In the genomic region with DNA sequence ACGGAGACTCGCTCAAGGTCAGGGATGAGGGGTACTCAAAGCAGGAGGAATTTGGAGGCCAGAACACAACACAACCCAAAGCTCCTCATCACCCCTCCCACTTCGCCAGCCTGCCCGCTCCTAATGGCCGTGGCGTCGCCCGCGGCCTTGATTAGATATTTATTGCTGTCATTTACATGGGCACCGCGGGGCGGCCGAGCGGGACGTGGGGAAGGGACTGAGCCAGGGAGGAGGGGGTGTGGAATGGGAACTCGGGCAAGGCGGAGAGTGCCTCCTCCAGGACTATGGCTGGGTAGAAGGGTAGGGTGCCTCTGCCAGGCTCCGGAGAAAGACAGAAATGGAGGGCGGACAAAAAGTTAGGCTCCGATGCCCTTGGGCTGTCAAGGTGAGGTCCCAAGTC, we compare ENCODE assay signal across 11 mouse cellular contexts. TPM values are rescaled to one million over a fixed set of nuclear protein-coding genes. Genes with fewer than 3 reads are reported as not detected.
DNase-seq lines count a peak whose midpoint lies in the region; ATAC-seq and TF ChIP-seq lines count a peak whose summit lies in the region.
"Had no signal": no experiment of that assay in that cellular context is flagged by ENCODE, and none has a peak within 500 bp of the region (broad histone marks: within the 10 kb centered on the region; RNA-seq: fewer than 3 reads in every experiment).

No protein-coding gene starts in this region.

- under 1% methylated on average over 20 of the region's 20 CpGs for WGBS in heart, postnatal 0 days
- 3% methylated on average over 20 of the region's 20 CpGs for WGBS in embryonic facial prominence, embryonic 14.5 days
- WGBS in midbrain, embryonic 11.5 days: 2% methylated on average over 20 of the region's 20 CpGs

- H3K4me1 ChIP-seq in heart, postnatal 0 days (ENCODE audit: control insufficient read depth, insufficient read depth): no peaks in the 10 kb centered on the region
- 0 out of 2 replicates have a peak, but pooled peaks cover 3% of the 10 kb centered on the region for H3K4me1 ChIP-seq in embryonic facial prominence, embryonic 14.5 days (ENCODE audit: control insufficient read depth, insufficient read depth, low read length)
- peaks cover 46% of the 10 kb centered on the region for H3K4me1 ChIP-seq in midbrain, embryonic 11.5 days (ENCODE audit: control insufficient read depth, insufficient read depth, low read length)

- no peak overlapping the region for H3K9ac ChIP-seq in heart, postnatal 0 days (replicated peaks; ENCODE audit: low read depth, low read length)
- no peak overlapping the region for H3K9ac ChIP-seq in embryonic facial prominence, embryonic 14.5 days (ENCODE audit: low read depth, low read length)
- peak overlapping the region; percentile 66 for H3K9ac ChIP-seq in midbrain, embryonic 11.5 days (ENCODE audit: low read length)

- peak overlapping the region; percentile 12 for H3K4me3 ChIP-seq in heart, postnatal 0 days (ENCODE audit: low read depth, low read length)
- peak overlapping the region; percentile 17 for H3K4me3 ChIP-seq in embryonic facial prominence, embryonic 14.5 days (ENCODE audit: low read depth, low read length)
- peak overlapping the region; percentile 57 for H3K4me3 ChIP-seq in midbrain, embryonic 11.5 days (ENCODE audit: low read depth, low read length)

- ATAC-seq in heart, postnatal 0 days (ENCODE audit: insufficient read depth, low read depth): no peak; the same call in 1 of the 2 replicates
- no peak for ATAC-seq in embryonic facial prominence, embryonic 14.5 days (ENCODE audit: low read depth)
- no peak for ATAC-seq in midbrain, embryonic 11.5 days (ENCODE audit: low FRiP score)
- ATAC-seq: intestine, embryonic 16.5 days; Patski had no signal

- no peaks in the 10 kb centered on the region for H3K36me3 ChIP-seq in heart, postnatal 0 days (replicated peaks; ENCODE audit: control insufficient read depth, insufficient read depth, low read length)
- no peaks in the 10 kb centered on the region for H3K36me3 ChIP-seq in embryonic facial prominence, embryonic 14.5 days (ENCODE audit: control insufficient read depth, insufficient read depth, low read length)
- H3K36me3 ChIP-seq in midbrain, embryonic 11.5 days (ENCODE audit: control insufficient read depth, insufficient read depth, low read length): no peaks in the 10 kb centered on the region

- H3K9me3 ChIP-seq in heart, postnatal 0 days (replicated peaks; ENCODE audit: control insufficient read depth, low read length): no peaks in the 10 kb centered on the region
- H3K9me3 ChIP-seq in embryonic facial prominence, embryonic 14.5 days (ENCODE audit: control insufficient read depth, low read length): no peaks in the 10 kb centered on the region
- no peaks in the 10 kb centered on the region for H3K9me3 ChIP-seq in midbrain, embryonic 11.5 days (ENCODE audit: control insufficient read depth, low read length)

- no peak for TF ChIP-seq EP300 in heart, postnatal 0 days (IDR thresholded peaks at IDR 0.05; ENCODE audit: low read depth)

- DNase-seq in heart, postnatal 0 days (ENCODE audit: low spot score): no peak
- no peak for DNase-seq in heart, postnatal 10 days
- DNase-seq in adrenal gland, postnatal 36 days: peak; percentile 18 to 24
- no peak for DNase-seq in embryonic facial prominence, embryonic 14.5 days (ENCODE audit: low spot score)
- DNase-seq in midbrain, embryonic 11.5 days (ENCODE audit: low spot score, missing footprints): no peak
- DNase-seq in B cell, adult 2 months: no peak
- DNase-seq in urinary bladder, adult 18-20 months (ENCODE audit: low spot score in 2 of 2): no peak
- no peak for DNase-seq in layer of hippocampus, adult 9-10 months (ENCODE audit: low spot score)

- H3K27ac ChIP-seq in heart, postnatal 0 days (ENCODE audit: low read depth): no peak overlapping the region
- H3K27ac ChIP-seq in embryonic facial prominence, embryonic 14.5 days (replicated peaks; ENCODE audit: low read depth, low read length): no peak overlapping the region
- H3K27ac ChIP-seq in midbrain, embryonic 11.5 days (ENCODE audit: low read depth, low read length): no peak overlapping the region

- peaks cover 100% of the 10 kb centered on the region for H3K27me3 ChIP-seq in heart, postnatal 0 days (ENCODE audit: control insufficient read depth, insufficient read depth, low read length)
- peaks cover 96% of the 10 kb centered on the region for H3K27me3 ChIP-seq in embryonic facial prominence, embryonic 14.5 days (replicated peaks; ENCODE audit: control insufficient read depth, insufficient read depth, low read length)
- H3K27me3 ChIP-seq in midbrain, embryonic 11.5 days (ENCODE audit: control insufficient read depth, insufficient read depth, low read length): peaks cover 48% of the 10 kb centered on the region

- TF ChIP-seq CTCF in heart, postnatal 0 days (IDR thresholded peaks at IDR 0.05; ENCODE audit: low read depth): no peak

- intact Hi-C loops in heart, postnatal 10 days (cut with DNase I): no loop called here

- H3K4me2 ChIP-seq in heart, postnatal 0 days (ENCODE audit: low read depth, low read length): peak overlapping the region; percentile 11; the same call in 1 of the 2 replicates
- peak overlapping the region; percentile 27 for H3K4me2 ChIP-seq in embryonic facial prominence, embryonic 14.5 days (ENCODE audit: low read depth, low read length)
- peak overlapping the region; percentile 64 for H3K4me2 ChIP-seq in midbrain, embryonic 11.5 days

RNA-seq across cellular contexts. Expression of a gene that starts 3.1 kb away (rescaled TPM):
- not detected in 2 replicates for total RNA-seq in heart, postnatal 0 days (2014; rRNA removed; ENCODE audit: low replicate concordance)
- polyA plus RNA-seq in heart, postnatal 0 days (2015; fragmentation: Nextera tagmentation; extraction: Ambion mirVana): not detected in 2 replicates
- total RNA-seq in heart, postnatal 10 days (2021): not detected
- not detected for total RNA-seq in adrenal gland, postnatal 36 days (2021)
- polyA plus RNA-seq in embryonic facial prominence, embryonic 14.5 days (2014; fragmentation: Nextera tagmentation; extraction: Ambion mirVana): 0.26 and 0.58 TPM in 2 replicates
- polyA plus RNA-seq in midbrain, embryonic 11.5 days (2014; fragmentation: Nextera tagmentation; extraction: Ambion mirVana): 15.1 and 15.9 TPM in 2 replicates
- total RNA-seq: left cerebral cortex, postnatal 36 days had no signal
- polyA plus RNA-seq: intestine, embryonic 16.5 days; Patski had no signal

RNA-seq across cellular contexts. Expression of a gene that starts 46.2 kb away (rescaled TPM):
- not detected in 2 replicates for total RNA-seq in heart, postnatal 0 days (2014; rRNA removed; ENCODE audit: low replicate concordance)
- not detected in 2 replicates for polyA plus RNA-seq in heart, postnatal 0 days (2015; fragmentation: Nextera tagmentation; extraction: Ambion mirVana)
- total RNA-seq in heart, postnatal 10 days (2021): not detected
- not detected for total RNA-seq in adrenal gland, postnatal 36 days (2021)
- polyA plus RNA-seq in embryonic facial prominence, embryonic 14.5 days (2014; fragmentation: Nextera tagmentation; extraction: Ambion mirVana): 0.10 and 0.29 TPM in 2 replicates
- 0.33 TPM in 1 of 2 replicates, not detected in the other for polyA plus RNA-seq in midbrain, embryonic 11.5 days (2014; fragmentation: Nextera tagmentation; extraction: Ambion mirVana)
- polyA plus RNA-seq: intestine, embryonic 16.5 days; Patski had no signal

RNA-seq across cellular contexts. Expression of a gene that starts 52.4 kb away (rescaled TPM):
- not detected in 2 replicates for total RNA-seq in heart, postnatal 0 days (2014; rRNA removed; ENCODE audit: low replicate concordance)
- not detected in 2 replicates for polyA plus RNA-seq in heart, postnatal 0 days (2015; fragmentation: Nextera tagmentation; extraction: Ambion mirVana)
- not detected for total RNA-seq in heart, postnatal 10 days (2021)
- total RNA-seq in adrenal gland, postnatal 36 days (2021): not detected
- 0.31 TPM in 1 of 2 replicates, not detected in the other for polyA plus RNA-seq in embryonic facial prominence, embryonic 14.5 days (2014; fragmentation: Nextera tagmentation; extraction: Ambion mirVana)
- not detected in 2 replicates for polyA plus RNA-seq in midbrain, embryonic 11.5 days (2014; fragmentation: Nextera tagmentation; extraction: Ambion mirVana)
- polyA plus RNA-seq: intestine, embryonic 16.5 days; Patski had no signal

Comparison
In these comparisons a context has a peak if more than half of its experiments do, and no peak if none do; other contexts are left out.
1. DNase-seq: peak in adrenal gland, postnatal 36 days (2 of 2); none in heart, postnatal 0 days (single experiment), heart, postnatal 10 days (0 of 2), embryonic facial prominence, embryonic 14.5 days (single experiment), midbrain, embryonic 11.5 days (single experiment), B cell, adult 2 months (0 of 2), urinary bladder, adult 18-20 months (0 of 2) and layer of hippocampus, adult 9-10 months (single experiment).
2. H3K4me2 ChIP-seq: peak in every context shown above with its lines; median percentile 64 in midbrain, embryonic 11.5 days; 27 in embryonic facial prominence, embryonic 14.5 days; 11 in heart, postnatal 0 days.
3. Peak in every context shown above with its lines, with median percentiles within 50 percentile points of each other: H3K4me3 ChIP-seq.